Mouse (Mus musculus) frontal cortex, postnatal 25 days (tissue): ENCODE measurements around the gene Gtf3c2.
A peak's percentile ranks its signal among the peaks of the same experiment; 100 is the strongest.

Experiments used
- DNase-seq, 2 experiments: peaks; one replicate each; pipeline ENCODE4 v3.0.0; 2022; ENCODE audit warnings: low spot score in 2 of 2

Gtf3c2 gene

GRCm38 (mm10) chr5:31198170-31198569 is 18.2 kb upstream of the Gtf3c2 start:
- no peak for DNase-seq

GRCm38 (mm10) chr5:31197072-31197471 is 17.1 kb upstream of the Gtf3c2 start:
- DNase-seq, result no peak

- DNase-seq, result no peak
Measured at GRCm38 (mm10) chr5:31196207-31196606, 16.3 kb upstream of the Gtf3c2 start.

GRCm38 (mm10) chr5:31195671-31196070 is 15.7 kb upstream of the Gtf3c2 start:
- no peak for DNase-seq

- no peak for DNase-seq
Measured at GRCm38 (mm10) chr5:31194486-31195485, 14.8 kb upstream of the Gtf3c2 start.

GRCm38 (mm10) chr5:31193631-31194281 is 13.8 kb upstream of the Gtf3c2 start:
- no peak for DNase-seq

GRCm38 (mm10) chr5:31192939-31193630 is 13.1 kb upstream of the Gtf3c2 start, which contains the start of the genes Snx17 and Eif2b4:
Gene Snx17, plus strand, starts transcription at chr5:31193227.
Gene Eif2b4, minus strand, starts transcription at chr5:31193430.
- peak; percentile 99 for DNase-seq

- no peak for DNase-seq
Measured at GRCm38 (mm10) chr5:31192045-31192938, 12.3 kb upstream of the Gtf3c2 start.

- no peak for DNase-seq
Measured at GRCm38 (mm10) chr5:31190201-31190600, 10.3 kb upstream of the Gtf3c2 start.

- DNase-seq, result no peak
Measured at GRCm38 (mm10) chr5:31188223-31188840, 8.4 kb upstream of the Gtf3c2 start.

- no peak for DNase-seq
Measured at GRCm38 (mm10) chr5:31183678-31184077, 3.7 kb upstream of the Gtf3c2 start.

GRCm38 (mm10) chr5:31181183-31181770 is 1.3 kb upstream of the Gtf3c2 start:
- no peak for DNase-seq

GRCm38 (mm10) chr5:31179301-31179765 is 611 bp downstream of the Gtf3c2 start:
- no peak for DNase-seq

GRCm38 (mm10) chr5:31168630-31169029 is 11.3 kb downstream of the Gtf3c2 start:
- no peak for DNase-seq

- DNase-seq, result no peak
Measured at GRCm38 (mm10) chr5:31164878-31165277, 15.1 kb downstream of the Gtf3c2 start.

GRCm38 (mm10) chr5:31162462-31162861 is 17.5 kb downstream of the Gtf3c2 start:
- DNase-seq, result no peak

- peak; percentile 60 to 72 for DNase-seq
Measured at GRCm38 (mm10) chr5:31154152-31154553, 25.8 kb downstream of the Gtf3c2 start, which contains the start of gene Mpv17. Gene Mpv17, minus strand, starts transcription at chr5:31154251.

GRCm38 (mm10) chr5:31153516-31154151 is 26.3 kb downstream of the Gtf3c2 start:
- no peak for DNase-seq

GRCm38 (mm10) chr5:31151746-31152145 is 28.2 kb downstream of the Gtf3c2 start:
- no peak for DNase-seq
